Mouse (Mus musculus) small intestine, adult 10 weeks (tissue): ENCODE measurements around the gene Bbox1. TPM values are rescaled to one million over a fixed set of nuclear protein-coding genes. Genes with fewer than 3 reads are reported as not detected.

ENCODE experiments used
- polyA plus RNA-seq: library from polyadenylated mRNA; stranded (reverse); fragments of 350-450 nt; fragmentation: Illumina TruSeq; extraction: RNeasy Lipid Tissue Mini Kit (QIAGEN cat#74804); gene quantifications from one replicate; pipeline ENCODE4 v1.2.3, GENCODE M21; 2014; ENCODE audit warnings: low replicate concordance

Gene Bbox1
- 55.1 TPM for polyA plus RNA-seq

DNA sequence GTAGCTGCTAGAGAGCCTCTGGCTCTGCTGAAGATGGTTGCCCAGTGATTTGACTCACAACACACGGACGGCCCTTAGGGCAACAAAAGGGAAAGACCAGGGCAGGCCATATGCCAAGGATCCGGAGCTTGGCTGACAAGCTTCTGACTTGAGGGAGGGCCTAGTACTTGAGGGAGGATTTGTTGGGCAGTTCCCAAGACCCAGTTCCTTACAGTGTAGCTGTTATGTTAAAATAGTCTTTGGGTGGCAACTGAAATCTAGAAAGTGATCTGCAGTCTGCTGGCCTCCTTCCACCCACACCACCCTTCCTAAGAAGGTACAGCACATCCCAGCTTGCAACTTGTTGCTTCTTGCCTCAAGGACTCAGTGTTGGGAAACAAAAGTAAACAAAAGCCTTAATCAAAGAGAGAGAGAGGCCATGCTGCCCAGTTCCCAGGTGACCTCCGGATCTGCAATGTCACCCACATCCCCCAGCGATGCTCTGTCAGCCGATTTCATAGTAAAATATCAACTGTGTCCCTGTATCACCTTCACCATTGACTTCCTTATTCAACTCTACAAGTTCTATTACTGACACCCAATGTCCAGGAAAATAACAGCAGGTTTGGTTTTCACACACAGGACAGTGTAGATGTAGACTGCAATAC lies at the start of gene Bbox1:
Gene Bbox1 (minus strand): TSS at position 52 of the 647 bp plus-strand sequence.

DNA sequence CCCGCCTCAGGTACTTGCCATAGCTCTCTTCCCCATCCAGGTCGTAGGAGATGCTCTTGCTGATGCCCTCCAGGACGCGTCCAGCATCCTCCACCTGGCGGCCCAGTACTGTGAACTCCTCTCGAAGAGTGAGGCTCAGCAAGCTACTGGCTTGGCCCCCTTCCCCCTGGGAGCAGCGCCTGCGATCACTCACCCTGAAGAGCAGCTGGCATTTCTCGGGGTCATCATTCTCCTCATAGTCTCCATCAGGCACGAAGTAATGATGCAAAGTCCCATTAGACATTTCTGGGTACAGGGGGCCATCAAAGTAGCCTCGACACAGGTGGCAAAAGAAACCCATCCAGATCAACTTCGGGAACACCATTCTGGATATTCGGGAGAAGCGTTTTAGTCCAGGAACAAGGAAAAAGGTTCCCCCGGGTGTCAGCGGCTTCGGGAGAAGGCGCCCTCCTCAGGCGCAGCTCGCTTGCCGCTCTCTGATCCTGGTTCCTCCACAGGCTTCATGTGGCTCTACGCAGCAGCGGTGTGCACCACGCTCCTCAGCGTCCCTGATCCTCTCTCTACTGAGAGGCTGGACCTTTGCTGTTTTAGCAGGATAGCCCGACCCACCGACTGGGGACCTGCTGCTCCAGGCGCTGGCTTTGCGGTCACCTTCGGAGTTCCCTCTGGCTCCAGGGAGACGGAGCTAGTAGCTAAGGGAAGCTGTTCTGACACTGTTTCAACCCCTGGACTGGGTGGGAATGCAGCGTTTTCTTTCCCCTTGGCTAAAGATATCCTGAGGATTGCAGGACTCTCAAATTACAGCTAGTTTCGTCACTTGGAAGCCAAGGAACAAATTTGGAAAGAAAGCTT lies 48.3 kb upstream of the Bbox1 start, which contains the start of gene Fibin:
Gene Fibin (minus strand): TSS at position 752 of the 852 bp plus-strand sequence.

Other genes with a start within 250 kb of the Bbox1 start
- gene Fibin, start 48.6 kb upstream of the Bbox1 start, polyA plus RNA-seq = 6.3 TPM